Comparison of ENCODE assay signal across 18 mouse cellular contexts in genomic region chr15:83345898-83346529, GRCm38 (mm10). TPM values are rescaled to one million over a fixed set of nuclear protein-coding genes. Genes with fewer than 3 reads are reported as not detected.
DNase-seq lines count a peak whose midpoint lies in the region; ATAC-seq and TF ChIP-seq lines count a peak whose summit lies in the region.
"Had no signal": no experiment of that assay in that cellular context is flagged by ENCODE, and none has a peak within 500 bp of the region (broad histone marks: within the 10 kb centered on the region; RNA-seq: fewer than 3 reads in every experiment).

No protein-coding gene starts in this region.

- no peak for ATAC-seq in liver, embryonic 11.5 days (replicated peaks; ENCODE audit: low FRiP score)
- no peak for ATAC-seq in liver, postnatal 0 days

- H3K4me1 ChIP-seq in liver, embryonic 11.5 days (replicated peaks; ENCODE audit: control insufficient read depth, insufficient read depth, low read length), result peaks cover 35% of the 10 kb centered on the region
- peaks cover 39% of the 10 kb centered on the region for H3K4me1 ChIP-seq in liver, postnatal 0 days (ENCODE audit: insufficient read depth)

- no peaks in the 10 kb centered on the region for H3K27me3 ChIP-seq in liver, embryonic 11.5 days (replicated peaks; ENCODE audit: control insufficient read depth, insufficient read depth, low read length)
- no peaks in the 10 kb centered on the region for H3K27me3 ChIP-seq in liver, postnatal 0 days (ENCODE audit: insufficient read depth, low read length)
- H3K27me3 ChIP-seq: embryonic facial prominence, embryonic 15.5 days had no signal

- WGBS in liver, embryonic 11.5 days, result 88% methylated on average over 15 of the region's 15 CpGs
- 89% methylated on average over 15 of the region's 15 CpGs for WGBS in liver, postnatal 0 days (ENCODE audit: insufficient replicate concordance)

- no peak overlapping the region for H3K4me2 ChIP-seq in liver, embryonic 11.5 days
- no peak overlapping the region for H3K4me2 ChIP-seq in liver, postnatal 0 days (ENCODE audit: low read depth, low read length)
- H3K4me2 ChIP-seq: embryonic facial prominence, embryonic 15.5 days; hindbrain, embryonic 14.5 days; midbrain, embryonic 12.5 days had no signal

- TF ChIP-seq CTCF in liver, postnatal 0 days (IDR thresholded peaks at IDR 0.05; ENCODE audit: low read depth), result 0 out of 2 replicates have a peak, but pooled peaks have one; percentile 9

- H3K9ac ChIP-seq in liver, embryonic 11.5 days (ENCODE audit: low read depth, low read length), result 0 out of 2 replicates have a peak overlapping the region, but pooled peaks have one; percentile 22
- H3K9ac ChIP-seq in liver, postnatal 0 days (replicated peaks), result no peak overlapping the region
- H3K9ac ChIP-seq: embryonic facial prominence, embryonic 15.5 days; hindbrain, embryonic 14.5 days; midbrain, embryonic 12.5 days had no signal

- H3K27ac ChIP-seq in liver, embryonic 11.5 days (ENCODE audit: low read depth, low read length), result no peak overlapping the region
- no peak overlapping the region for H3K27ac ChIP-seq in liver, postnatal 0 days (ENCODE audit: low read depth)
- H3K27ac ChIP-seq: embryonic facial prominence, embryonic 15.5 days; hindbrain, embryonic 14.5 days; left cerebral cortex, adult 2 months; limb, embryonic 10.5 days; macrophage; midbrain, embryonic 12.5 days had no signal

- no peaks in the 10 kb centered on the region for H3K9me3 ChIP-seq in liver, embryonic 11.5 days (ENCODE audit: control insufficient read depth, low read length)
- H3K9me3 ChIP-seq in liver, postnatal 0 days (ENCODE audit: low read length), result no peaks in the 10 kb centered on the region
- H3K9me3 ChIP-seq: embryonic facial prominence, embryonic 15.5 days; limb, embryonic 10.5 days; midbrain, embryonic 12.5 days had no signal

- no peaks in the 10 kb centered on the region for H3K36me3 ChIP-seq in liver, embryonic 11.5 days (ENCODE audit: control insufficient read depth, insufficient read depth, low read length)
- peaks cover 11% of the 10 kb centered on the region; the same call in 1 of the 2 replicates for H3K36me3 ChIP-seq in liver, postnatal 0 days (replicated peaks; ENCODE audit: insufficient read depth, low read length)

- DNase-seq in liver, embryonic 11.5 days (ENCODE audit: low spot score), result no peak
- DNase-seq in liver (no peak), ZHBTc4 (ENCODE audit: low read depth, low spot score) (peak; percentile 61)
- DNase-seq in liver, postnatal 0 days, result no peak
- no peak for DNase-seq in kidney, adult 8-10 months
- DNase-seq in right cerebral cortex, postnatal 10 days (ENCODE audit: low spot score in 2 of 2), result no peak
- no peak for DNase-seq in kidney, postnatal 36 days
- DNase-seq: adrenal gland, postnatal 36 days; cerebellum, adult 2 months; cerebellum, postnatal 36 days; kidney, adult 11 months; spleen, adult 18-20 months had no signal

- H3K4me3 ChIP-seq in liver, embryonic 11.5 days (ENCODE audit: low read depth, low read length), result no peak overlapping the region
- H3K4me3 ChIP-seq in liver, postnatal 0 days (ENCODE audit: low read depth, low read length), result no peak overlapping the region
- H3K4me3 ChIP-seq: embryonic facial prominence, embryonic 15.5 days; left cerebral cortex, adult 2 months; limb, embryonic 10.5 days; midbrain, embryonic 12.5 days had no signal

- TF ChIP-seq EP300 in liver, postnatal 0 days (IDR thresholded peaks at IDR 0.05; ENCODE audit: low read depth), result no peak

RNA-seq across cellular contexts. Expression of gene Arfgap3, which starts 4.0 kb away (rescaled TPM):
- polyA plus RNA-seq in liver, embryonic 11.5 days (2014; fragmentation: Nextera tagmentation; extraction: Ambion mirVana), result 26.3 and 26.7 TPM in 2 replicates
- polyA plus RNA-seq in liver, postnatal 0 days (2015; fragmentation: Nextera tagmentation; extraction: Ambion mirVana), result 9.6 and 9.9 TPM in 2 replicates
